Mouse (Mus musculus) intestine, embryonic 15.5 days (tissue): ENCODE measurements around the gene Cysrt1. TPM values are rescaled to one million over a fixed set of nuclear protein-coding genes. Genes with fewer than 3 reads are reported as not detected.
A peak's percentile ranks its signal among the peaks of the same experiment; 100 is the strongest.
"Not testable (repeated sequence)": the region's sequence is repeated elsewhere in the genome, so short reads cannot be mapped to it uniquely, and the experiment has no call there.

ENCODE experiments used
- ATAC-seq: fragments of 200-750 bp; cut with Nextera tagmentation; 2 replicates; pipeline ENCODE4 v1.8.0; 2017; ENCODE audit warnings: moderate TSS enrichment, moderate library complexity
- H3K27ac ChIP-seq: fragments of 300-500 bp; sonication (generic); 2 replicates; pipeline ENCODE4 v1.5.1; 2015; ENCODE audit warnings: mild to moderate bottlenecking, inconsistent platforms
- H3K27me3 ChIP-seq: fragments of 300-500 bp; sonication (generic); replicated peaks from 2 replicates; pipeline ENCODE4 v1.6.1; 2015; ENCODE audit warnings: inconsistent platforms
- H3K36me3 ChIP-seq: fragments of 300-500 bp; sonication (generic); 2 replicates; pipeline ENCODE4 v1.6.1; 2015; ENCODE audit warnings: inconsistent platforms
- H3K4me1 ChIP-seq: fragments of 300-500 bp; sonication (generic); replicated peaks from 2 replicates; pipeline ENCODE4 v1.6.1; 2015; ENCODE audit warnings: inconsistent platforms
- H3K4me2 ChIP-seq: fragments of 300-500 bp; sonication (generic); replicated peaks from 2 replicates; pipeline ENCODE4 v1.6.1; 2015; ENCODE audit warnings: mild to moderate bottlenecking, inconsistent platforms
- H3K4me3 ChIP-seq: fragments of 300-500 bp; sonication (generic); replicated peaks from 2 replicates; pipeline ENCODE4 v1.5.1; 2015; ENCODE audit warnings: inconsistent platforms
- H3K9ac ChIP-seq: fragments of 300-500 bp; sonication (generic); 2 replicates; pipeline ENCODE4 v1.6.1; 2015; ENCODE audit warnings: inconsistent platforms
- H3K9me3 ChIP-seq: fragments of 300-500 bp; sonication (generic); 2 replicates; pipeline ENCODE4 v1.6.1; 2016; ENCODE audit warnings: inconsistent platforms
- WGBS: fragments of 180-500 bp; shearing (Covaris S2); methylation state at CpG from one replicate; pipeline ENCODE4 v1.1.7; 2015; 5-methylcytosine and 5-hydroxymethylcytosine counted together
- polyA plus RNA-seq: library from polyadenylated mRNA; unstranded; fragments of >200 nt; fragmentation: Nextera tagmentation; extraction: Ambion mirVana; gene quantifications from 2 replicates; pipeline ENCODE4 v1.2.1, GENCODE M21; 2015

The Cysrt1 gene
- polyA plus RNA-seq, 1 experiment from 2014 or later: 1.4 TPM

- H3K36me3 ChIP-seq: no peaks in the 10 kb centered on the region
- H3K4me1 ChIP-seq: peaks cover 39% of the 10 kb centered on the region
- H3K4me2 ChIP-seq: peak overlapping the region; percentile 97
- H3K4me3 ChIP-seq: peak overlapping the region; percentile 87
- peak; percentile 16 for ATAC-seq
- no peaks in the 10 kb centered on the region for H3K9me3 ChIP-seq
- H3K27me3 ChIP-seq: peaks cover 6% of the 10 kb centered on the region
- under 1% methylated on average over 82 of the region's 82 CpGs for WGBS
- H3K9ac ChIP-seq: peak overlapping the region; percentile 81
- peak overlapping the region; percentile 58; the same call in 1 of the 2 replicates for H3K27ac ChIP-seq
Observed at GRCm38 (mm10) chr2:25262795-25263622, 20.8 kb upstream of the Cysrt1 start.

GRCm38 (mm10) chr2:25262291-25262767, 20.1 kb upstream of the Cysrt1 start, which contains the start of gene Tprn:
Tprn (plus strand) TSS chr2:25262618.
- H3K9ac ChIP-seq: peak within 1 kb of the TSS; percentile 81
- peak; percentile 96 for ATAC-seq
- no peaks in the 10 kb centered on the region for H3K9me3 ChIP-seq
- H3K4me1 ChIP-seq: peaks cover 39% of the 10 kb centered on the region
- under 1% methylated on average over 39 of the region's 39 CpGs for WGBS
- H3K36me3 ChIP-seq: no peaks in the 10 kb centered on the region
- peak within 1 kb of the TSS; percentile 87 for H3K4me3 ChIP-seq
- H3K27ac ChIP-seq: peak within 1 kb of the TSS; percentile 60; the same call in 1 of the 2 replicates
- H3K27me3 ChIP-seq: peaks cover 6% of the 10 kb centered on the region
- peak within 1 kb of the TSS; percentile 97 for H3K4me2 ChIP-seq

- H3K9ac ChIP-seq: peak overlapping the region; percentile 81; the same call in 1 of the 2 replicates
- H3K36me3 ChIP-seq: no peaks in the 10 kb centered on the region
- peak overlapping the region; percentile 87 for H3K4me3 ChIP-seq
- H3K9me3 ChIP-seq: no peaks in the 10 kb centered on the region
- peak overlapping the region; percentile 97 for H3K4me2 ChIP-seq
- H3K27ac ChIP-seq: 0 out of 2 replicates have a peak overlapping the region, but pooled peaks have one; percentile 60
- ATAC-seq: no peak; the same call in 1 of the 2 replicates
- WGBS: 44% methylated on average over 12 of the region's 12 CpGs
- peaks cover 37% of the 10 kb centered on the region for H3K4me1 ChIP-seq
- peaks cover 6% of the 10 kb centered on the region for H3K27me3 ChIP-seq
Observed at GRCm38 (mm10) chr2:25261870-25262269, 19.6 kb upstream of the Cysrt1 start.

- WGBS: 71% methylated on average over 2 of the region's 2 CpGs
- H3K9ac ChIP-seq: no peak overlapping the region
- no peak for ATAC-seq
- H3K36me3 ChIP-seq: no peaks in the 10 kb centered on the region
- peaks cover 2% of the 10 kb centered on the region for H3K27me3 ChIP-seq
- peaks cover 29% of the 10 kb centered on the region for H3K4me1 ChIP-seq
- H3K4me2 ChIP-seq: no peak overlapping the region
- no peak overlapping the region for H3K4me3 ChIP-seq
- H3K9me3 ChIP-seq: no peaks in the 10 kb centered on the region
- H3K27ac ChIP-seq: no peak overlapping the region
Observed at GRCm38 (mm10) chr2:25258887-25259286, 16.6 kb upstream of the Cysrt1 start.

- WGBS: 83% methylated on average over 5 of the region's 5 CpGs
- not testable (repeated sequence) for ATAC-seq, H3K27ac ChIP-seq, H3K4me3 ChIP-seq, H3K36me3 ChIP-seq, H3K27me3 ChIP-seq, H3K4me2 ChIP-seq, H3K9me3 ChIP-seq, H3K9ac ChIP-seq
- H3K4me1 ChIP-seq: peaks cover 18% of the 10 kb centered on the region
Observed at GRCm38 (mm10) chr2:25257250-25257649, 15.0 kb upstream of the Cysrt1 start.

- WGBS: 56% methylated on average over 12 of the region's 12 CpGs
- H3K27me3 ChIP-seq, H3K9me3 ChIP-seq, H3K36me3 ChIP-seq, ATAC-seq, H3K27ac ChIP-seq: not testable (repeated sequence)
- H3K4me2 ChIP-seq: peak overlapping the region; percentile 92
- peaks cover 18% of the 10 kb centered on the region for H3K4me1 ChIP-seq
- peak overlapping the region; percentile 92 for H3K4me3 ChIP-seq
- H3K9ac ChIP-seq: peak overlapping the region; percentile 77; the same call in 1 of the 2 replicates
Observed at GRCm38 (mm10) chr2:25256443-25257109, 14.3 kb upstream of the Cysrt1 start.

GRCm38 (mm10) chr2:25255284-25255779, 13.1 kb upstream of the Cysrt1 start, which contains the start of gene Tmem203:
Tmem203 (plus strand) TSS chr2:25255439.
- ATAC-seq: peak; percentile 90

GRCm38 (mm10) chr2:25252331-25252730, 10.1 kb upstream of the Cysrt1 start:
- 92% methylated on average over 1 of the region's 1 CpGs for WGBS
- H3K4me2 ChIP-seq: no peak overlapping the region
- H3K36me3 ChIP-seq: peaks cover 27% of the 10 kb centered on the region
- no peak overlapping the region for H3K9ac ChIP-seq
- no peak overlapping the region for H3K4me3 ChIP-seq
- no peaks in the 10 kb centered on the region for H3K27me3 ChIP-seq
- H3K27ac ChIP-seq: no peak overlapping the region
- no peak for ATAC-seq
- peaks cover 18% of the 10 kb centered on the region for H3K4me1 ChIP-seq
- H3K9me3 ChIP-seq: no peaks in the 10 kb centered on the region

More at GRCm38 (mm10) chr2:25255284-25255779, 13.1 kb upstream of the Cysrt1 start, which contains the start of gene Tmem203:
- Histone ChIP-seq H3K27ac (peak within 1 kb of the TSS; percentile 69), H3K9ac (peak within 1 kb of the TSS; percentile 77), H3K36me3 (peaks cover 13% of the 10 kb centered on the region; the same call in 1 of the 2 replicates), H3K4me1 (peaks cover 18% of the 10 kb centered on the region), H3K27me3 (no peaks in the 10 kb centered on the region), H3K9me3 (no peaks in the 10 kb centered on the region), H3K4me2 (peak within 1 kb of the TSS; percentile 92), H3K4me3 (peak within 1 kb of the TSS; percentile 92)
- 0% methylated on average over 39 of the region's 39 CpGs for WGBS

- no peaks in the 10 kb centered on the region for H3K9me3 ChIP-seq
- H3K4me1 ChIP-seq: peaks cover 11% of the 10 kb centered on the region
- no peak within 1 kb of the TSS for H3K4me3 ChIP-seq
- H3K27ac ChIP-seq: peak within 1 kb of the TSS; percentile 36; the same call in 1 of the 2 replicates
- H3K27me3 ChIP-seq: peaks cover 6% of the 10 kb centered on the region
- peak; percentile 74 for ATAC-seq
- 80% methylated on average over 10 of the region's 10 CpGs for WGBS
- H3K4me2 ChIP-seq: peak within 1 kb of the TSS; percentile 24; the same call in 1 of the 2 replicates
- H3K36me3 ChIP-seq: peaks cover 18% of the 10 kb centered on the region
- no peak within 1 kb of the TSS for H3K9ac ChIP-seq
Observed at GRCm38 (mm10) chr2:25246183-25247072, 4.2 kb upstream of the Cysrt1 start, which contains the start of gene AL732309.1. AL732309.1 (minus strand) TSS chr2:25246863.

- Histone ChIP-seq H3K36me3 (peaks cover 9% of the 10 kb centered on the region; the same call in 1 of the 2 replicates), H3K9me3 (no peaks in the 10 kb centered on the region), H3K4me1 (peaks cover 17% of the 10 kb centered on the region), H3K27me3 (peaks cover 6% of the 10 kb centered on the region), H3K9ac (0 out of 2 replicates have a peak overlapping the region, but pooled peaks have one; percentile 8), H3K4me3 (no peak overlapping the region), H3K27ac (no peak overlapping the region), H3K4me2 (no peak overlapping the region)
- no peak for ATAC-seq
- WGBS: 87% methylated on average over 4 of the region's 4 CpGs
Observed at GRCm38 (mm10) chr2:25244144-25244543, 1.9 kb upstream of the Cysrt1 start.

GRCm38 (mm10) chr2:25243342-25243741, 1.1 kb upstream of the Cysrt1 start:
- no peak overlapping the region for H3K27ac ChIP-seq
- H3K9ac ChIP-seq: no peak overlapping the region
- H3K4me1 ChIP-seq: peaks cover 17% of the 10 kb centered on the region
- peaks cover 6% of the 10 kb centered on the region for H3K27me3 ChIP-seq
- ATAC-seq: no peak
- 0 out of 2 replicates have a peak overlapping the region, but pooled peaks have one; percentile 55 for H3K4me3 ChIP-seq
- peak overlapping the region; percentile 97 for H3K4me2 ChIP-seq
- H3K36me3 ChIP-seq: 0 out of 2 replicates have a peak, but pooled peaks cover 3% of the 10 kb centered on the region
- WGBS: 67% methylated on average over 8 of the region's 8 CpGs
- H3K9me3 ChIP-seq: no peaks in the 10 kb centered on the region
